Mouse (Mus musculus): ENCODE results near the gene Wbp4. TPM values are rescaled to one million over a fixed set of nuclear protein-coding genes. Genes with fewer than 3 reads are reported as not detected.

The Wbp4 gene
- polyA plus RNA-seq, 1 experiment from 2014 or later: 40.1 TPM

GRCm38 (mm10) chr14:79518123-79518522, 36.8 kb upstream of the Wbp4 start:
- Histone ChIP-seq H3K27me3 (no peaks in the 10 kb centered on the region), H3K4me2 (no peak overlapping the region), H3K9me3 (no peaks in the 10 kb centered on the region), H3K27ac (replicated peaks) (no peak overlapping the region), H3K4me1 (replicated peaks) (no peaks in the 10 kb centered on the region), H3K9ac (no peak overlapping the region), H3K4me3 (no peak overlapping the region), H3K36me3 (no peaks in the 10 kb centered on the region)
- WGBS: 86% methylated on average over 2 of the region's 2 CpGs
- no peak for ATAC-seq (ENCODE audit: low FRiP score, low read depth)

- ATAC-seq (ENCODE audit: low FRiP score, low read depth): no peak
- H3K4me3 ChIP-seq: no peak overlapping the region
- H3K27ac ChIP-seq (replicated peaks): no peak overlapping the region
- H3K9me3 ChIP-seq: no peaks in the 10 kb centered on the region
- no peak overlapping the region for H3K9ac ChIP-seq
- no peaks in the 10 kb centered on the region for H3K36me3 ChIP-seq
- no peaks in the 10 kb centered on the region for H3K4me1 ChIP-seq (replicated peaks)
- WGBS: 85% methylated on average over 8 of the region's 8 CpGs
- H3K4me2 ChIP-seq: no peak overlapping the region
- no peaks in the 10 kb centered on the region for H3K27me3 ChIP-seq
Observed at GRCm38 (mm10) chr14:79517185-79517740, 35.9 kb upstream of the Wbp4 start.

GRCm38 (mm10) chr14:79516751-79517150, 35.4 kb upstream of the Wbp4 start:
- H3K4me3 ChIP-seq: no peak overlapping the region
- 85% methylated on average over 2 of the region's 2 CpGs for WGBS
- no peak for ATAC-seq (ENCODE audit: low FRiP score, low read depth)

GRCm38 (mm10) chr14:79516243-79516610, 34.9 kb upstream of the Wbp4 start:
- ATAC-seq (ENCODE audit: low FRiP score, low read depth): no peak
- no peak overlapping the region for H3K4me2 ChIP-seq
- H3K9me3 ChIP-seq: no peaks in the 10 kb centered on the region
- H3K36me3 ChIP-seq: no peaks in the 10 kb centered on the region
- no peak overlapping the region for H3K9ac ChIP-seq
- H3K4me1 ChIP-seq (replicated peaks): no peaks in the 10 kb centered on the region
- WGBS: 85% methylated on average over 5 of the region's 5 CpGs
- no peak overlapping the region for H3K27ac ChIP-seq (replicated peaks)
- H3K27me3 ChIP-seq: no peaks in the 10 kb centered on the region
- H3K4me3 ChIP-seq: no peak overlapping the region

More at GRCm38 (mm10) chr14:79516751-79517150, 35.4 kb upstream of the Wbp4 start:
- no peaks in the 10 kb centered on the region for H3K4me1 ChIP-seq (replicated peaks)
- no peak overlapping the region for H3K4me2 ChIP-seq
- no peaks in the 10 kb centered on the region for H3K9me3 ChIP-seq
- no peaks in the 10 kb centered on the region for H3K36me3 ChIP-seq
- no peak overlapping the region for H3K9ac ChIP-seq
- no peaks in the 10 kb centered on the region for H3K27me3 ChIP-seq
- no peak overlapping the region for H3K27ac ChIP-seq (replicated peaks)

- no peaks in the 10 kb centered on the region for H3K4me1 ChIP-seq (replicated peaks)
- no peak overlapping the region for H3K4me3 ChIP-seq
- WGBS: 83% methylated on average over 8 of the region's 8 CpGs
- H3K9ac ChIP-seq: no peak overlapping the region
- no peak overlapping the region for H3K4me2 ChIP-seq
- no peaks in the 10 kb centered on the region for H3K9me3 ChIP-seq
- no peaks in the 10 kb centered on the region for H3K27me3 ChIP-seq
- no peak overlapping the region for H3K27ac ChIP-seq (replicated peaks)
- no peaks in the 10 kb centered on the region for H3K36me3 ChIP-seq
- ATAC-seq (ENCODE audit: low FRiP score, low read depth): no peak
Observed at GRCm38 (mm10) chr14:79515511-79516242, 34.4 kb upstream of the Wbp4 start.

- Histone ChIP-seq H3K27ac (replicated peaks) (no peak overlapping the region), H3K27me3 (no peaks in the 10 kb centered on the region), H3K4me3 (no peak overlapping the region), H3K4me1 (replicated peaks) (no peaks in the 10 kb centered on the region), H3K9me3 (no peaks in the 10 kb centered on the region), H3K4me2 (no peak overlapping the region), H3K36me3 (no peaks in the 10 kb centered on the region), H3K9ac (no peak overlapping the region)
- WGBS: 87% methylated on average over 8 of the region's 8 CpGs
- no peak for ATAC-seq (ENCODE audit: low FRiP score, low read depth)
Observed at GRCm38 (mm10) chr14:79515100-79515499, 33.8 kb upstream of the Wbp4 start.

GRCm38 (mm10) chr14:79513951-79514350, 32.6 kb upstream of the Wbp4 start:
- H3K4me2 ChIP-seq: no peak overlapping the region
- no peak overlapping the region for H3K27ac ChIP-seq (replicated peaks)
- no peaks in the 10 kb centered on the region for H3K27me3 ChIP-seq
- no peak overlapping the region for H3K4me3 ChIP-seq
- no peak overlapping the region for H3K9ac ChIP-seq
- no peak for ATAC-seq (ENCODE audit: low FRiP score, low read depth)
- no peaks in the 10 kb centered on the region for H3K9me3 ChIP-seq
- no peaks in the 10 kb centered on the region for H3K36me3 ChIP-seq
- WGBS: 74% methylated on average over 2 of the region's 2 CpGs
- no peaks in the 10 kb centered on the region for H3K4me1 ChIP-seq (replicated peaks)

- no peak overlapping the region for H3K27ac ChIP-seq (replicated peaks)
- no peak overlapping the region for H3K9ac ChIP-seq
- no peaks in the 10 kb centered on the region for H3K9me3 ChIP-seq
- H3K27me3 ChIP-seq: no peaks in the 10 kb centered on the region
- no peak overlapping the region for H3K4me2 ChIP-seq
- no peak overlapping the region for H3K4me3 ChIP-seq
- WGBS: 89% methylated on average over 1 of the region's 1 CpGs
- no peaks in the 10 kb centered on the region for H3K4me1 ChIP-seq (replicated peaks)
- H3K36me3 ChIP-seq: no peaks in the 10 kb centered on the region
- ATAC-seq (ENCODE audit: low FRiP score, low read depth): no peak
Observed at GRCm38 (mm10) chr14:79511521-79511920, 30.2 kb upstream of the Wbp4 start.

GRCm38 (mm10) chr14:79508662-79509305, 27.5 kb upstream of the Wbp4 start:
- Histone ChIP-seq H3K36me3 (no peaks in the 10 kb centered on the region), H3K4me1 (replicated peaks) (peaks cover 4% of the 10 kb centered on the region; the same call in 1 of the 2 replicates), H3K27ac (replicated peaks) (no peak overlapping the region), H3K27me3 (no peaks in the 10 kb centered on the region), H3K9ac (no peak overlapping the region), H3K4me3 (no peak overlapping the region), H3K9me3 (no peaks in the 10 kb centered on the region), H3K4me2 (no peak overlapping the region)
- 80% methylated on average over 9 of the region's 9 CpGs for WGBS
- ATAC-seq (ENCODE audit: low FRiP score, low read depth): no peak

- H3K9me3 ChIP-seq: no peaks in the 10 kb centered on the region
- H3K4me2 ChIP-seq: no peak overlapping the region
- H3K4me1 ChIP-seq (replicated peaks): peaks cover 4% of the 10 kb centered on the region; the same call in 1 of the 2 replicates
- WGBS: 89% methylated on average over 1 of the region's 1 CpGs
- no peak overlapping the region for H3K4me3 ChIP-seq
- ATAC-seq (ENCODE audit: low FRiP score, low read depth): no peak
- no peaks in the 10 kb centered on the region for H3K27me3 ChIP-seq
- no peak overlapping the region for H3K9ac ChIP-seq
- H3K27ac ChIP-seq (replicated peaks): no peak overlapping the region
- H3K36me3 ChIP-seq: no peaks in the 10 kb centered on the region
Observed at GRCm38 (mm10) chr14:79507846-79508245, 26.5 kb upstream of the Wbp4 start.

GRCm38 (mm10) chr14:79506207-79506606, 24.9 kb upstream of the Wbp4 start:
- H3K4me1 ChIP-seq (replicated peaks): peaks cover 4% of the 10 kb centered on the region; the same call in 1 of the 2 replicates
- H3K9ac ChIP-seq: no peak overlapping the region
- no peaks in the 10 kb centered on the region for H3K27me3 ChIP-seq
- 90% methylated on average over 9 of the region's 9 CpGs for WGBS
- H3K27ac ChIP-seq (replicated peaks): no peak overlapping the region
- H3K9me3 ChIP-seq: no peaks in the 10 kb centered on the region
- H3K36me3 ChIP-seq: no peaks in the 10 kb centered on the region
- no peak overlapping the region for H3K4me2 ChIP-seq
- no peak overlapping the region for H3K4me3 ChIP-seq
- no peak for ATAC-seq (ENCODE audit: low FRiP score, low read depth)

GRCm38 (mm10) chr14:79504246-79505006, 23.1 kb upstream of the Wbp4 start:
- 97% methylated on average over 7 of the region's 7 CpGs for WGBS
- Histone ChIP-seq H3K27me3 (no peaks in the 10 kb centered on the region), H3K4me1 (replicated peaks) (peaks cover 4% of the 10 kb centered on the region; the same call in 1 of the 2 replicates), H3K9me3 (no peaks in the 10 kb centered on the region), H3K27ac (replicated peaks) (no peak overlapping the region), H3K9ac (no peak overlapping the region), H3K36me3 (no peaks in the 10 kb centered on the region), H3K4me2 (no peak overlapping the region), H3K4me3 (no peak overlapping the region)
- no peak for ATAC-seq (ENCODE audit: low FRiP score, low read depth)

Measured in hindbrain, embryonic 15.5 days (tissue).